Mouse (Mus musculus): Measurements from ENCODE around the gene Sepsecs. TPM values are rescaled to one million over a fixed set of nuclear protein-coding genes. Genes with fewer than 3 reads are reported as not detected.
"Not testable (repeated sequence)": the region's sequence is repeated elsewhere in the genome, so short reads cannot be mapped to it uniquely, and the experiment has no call there.

Sepsecs gene
- total RNA-seq (2021), result 10 to 100 TPM; 10.0 to 10.6 TPM
- long read RNA-seq, full-length matches to known transcripts, result 1 of 4 reads
- long read RNA-seq, partial matches to known transcripts, result 1 of 4 reads
- long read RNA-seq, other reads (novel, unspliced or antisense), result 2 of 4 reads

GRCm38 (mm10) chr5:52669426-52670191, at the start of gene Sepsecs:
TSS of gene Sepsecs (minus strand) at chr5:52669708.
- peak; percentile 96 to 97 for DNase-seq (ENCODE audit: low spot score in 2 of 2)

GRCm38 (mm10) chr5:52716742-52717448, 47.4 kb upstream of the Sepsecs start:
- no peak for DNase-seq (ENCODE audit: low spot score in 2 of 2)

GRCm38 (mm10) chr5:52712704-52713103, 43.2 kb upstream of the Sepsecs start:
- DNase-seq (ENCODE audit: low spot score in 2 of 2), result no peak

- no peak for DNase-seq (ENCODE audit: low spot score in 2 of 2)
Observed at GRCm38 (mm10) chr5:52704562-52704961, 35.1 kb upstream of the Sepsecs start.

GRCm38 (mm10) chr5:52697882-52698440, 28.5 kb upstream of the Sepsecs start:
- not testable (repeated sequence) for DNase-seq (ENCODE audit: low spot score in 2 of 2)

- no peak for DNase-seq (ENCODE audit: low spot score in 2 of 2)
Observed at GRCm38 (mm10) chr5:52697291-52697690, 27.8 kb upstream of the Sepsecs start.

GRCm38 (mm10) chr5:52687741-52688455, 18.4 kb upstream of the Sepsecs start:
- DNase-seq (ENCODE audit: low spot score in 2 of 2), result no peak

- no peak for DNase-seq (ENCODE audit: low spot score in 2 of 2)
Observed at GRCm38 (mm10) chr5:52681111-52681510, 11.6 kb upstream of the Sepsecs start.

- no peak for DNase-seq (ENCODE audit: low spot score in 2 of 2)
Observed at GRCm38 (mm10) chr5:52680191-52680590, 10.7 kb upstream of the Sepsecs start.

- DNase-seq (ENCODE audit: low spot score in 2 of 2), result no peak
Observed at GRCm38 (mm10) chr5:52678498-52679070, 9.1 kb upstream of the Sepsecs start.

GRCm38 (mm10) chr5:52677126-52677525, 7.6 kb upstream of the Sepsecs start:
- no peak for DNase-seq (ENCODE audit: low spot score in 2 of 2)

GRCm38 (mm10) chr5:52674384-52675069, 5.0 kb upstream of the Sepsecs start:
- no peak for DNase-seq (ENCODE audit: low spot score in 2 of 2)

- DNase-seq (ENCODE audit: low spot score in 2 of 2), result no peak
Observed at GRCm38 (mm10) chr5:52673341-52673740, 3.8 kb upstream of the Sepsecs start.

GRCm38 (mm10) chr5:52670745-52671144, 1.2 kb upstream of the Sepsecs start:
- no peak for DNase-seq (ENCODE audit: low spot score in 2 of 2)

GRCm38 (mm10) chr5:52666766-52667165, 2.7 kb downstream of the Sepsecs start:
- no peak for DNase-seq (ENCODE audit: low spot score in 2 of 2)

GRCm38 (mm10) chr5:52657957-52658356, 11.6 kb downstream of the Sepsecs start:
- DNase-seq (ENCODE audit: low spot score in 2 of 2), result no peak

- DNase-seq (ENCODE audit: low spot score in 2 of 2), result no peak
Observed at GRCm38 (mm10) chr5:52657336-52657735, 12.2 kb downstream of the Sepsecs start.

GRCm38 (mm10) chr5:52655992-52656391, 13.5 kb downstream of the Sepsecs start:
- no peak for DNase-seq (ENCODE audit: low spot score in 2 of 2)

GRCm38 (mm10) chr5:52654961-52655360, 14.5 kb downstream of the Sepsecs start:
- no peak for DNase-seq (ENCODE audit: low spot score in 2 of 2)

- DNase-seq (ENCODE audit: low spot score in 2 of 2), result no peak
Observed at GRCm38 (mm10) chr5:52652606-52653005, 16.9 kb downstream of the Sepsecs start.

All from layer of hippocampus, postnatal 10 days (tissue).